Mouse (Mus musculus) lung, postnatal 0 days (tissue): ENCODE results near the gene Frmd6. TPM values are rescaled to one million over a fixed set of nuclear protein-coding genes. Genes with fewer than 3 reads are reported as not detected.
A peak's percentile ranks its signal among the peaks of the same experiment; 100 is the strongest.

Source experiments
- ATAC-seq: fragments of 200-750 bp; cut with Nextera tagmentation; 2 replicates; pipeline ENCODE4 v1.8.0; 2017; ENCODE audit warnings: moderate library complexity
- DNase-seq: peaks from one replicate; pipeline ENCODE4 v3.0.0-alpha.2; 2016; ENCODE audit warnings: low spot score
- H3K27ac ChIP-seq: fragments of 300-500 bp; sonication (generic); 2 replicates; pipeline ENCODE4 v1.5.1; 2014; ENCODE audit warnings: antibody characterized with exemption, mild to moderate bottlenecking, low read length, mixed read lengths
- H3K27me3 ChIP-seq: fragments of 300-500 bp; sonication (generic); replicated peaks from 2 replicates; pipeline ENCODE4 v1.6.1; 2014; ENCODE audit warnings: low read length, mixed read lengths; ENCODE audit not compliant: insufficient read depth
- H3K36me3 ChIP-seq: fragments of 300-500 bp; sonication (generic); 2 replicates; pipeline ENCODE4 v1.6.1; 2014; ENCODE audit warnings: low read length, mixed read lengths; ENCODE audit not compliant: insufficient read depth
- H3K4me1 ChIP-seq: fragments of 300-500 bp; sonication (generic); 2 replicates; pipeline ENCODE4 v1.6.1; 2014; ENCODE audit warnings: antibody characterized with exemption, low read depth, low read length, mixed read lengths; ENCODE audit not compliant: insufficient read depth
- H3K4me2 ChIP-seq: fragments of 300-500 bp; sonication (generic); replicated peaks from 2 replicates; pipeline ENCODE4 v1.6.1; 2014; ENCODE audit warnings: low read depth, mild to moderate bottlenecking, low read length, moderate library complexity, mixed read lengths
- H3K4me3 ChIP-seq: fragments of 300-500 bp; sonication (generic); 2 replicates; pipeline ENCODE4 v1.5.1; 2014; ENCODE audit warnings: low read depth, low read length
- H3K9ac ChIP-seq: fragments of 300-500 bp; sonication (generic); replicated peaks from 2 replicates; pipeline ENCODE4 v1.6.1; 2014; ENCODE audit warnings: low read depth, mild to moderate bottlenecking
- H3K9me3 ChIP-seq: fragments of 300-500 bp; sonication (generic); 2 replicates; pipeline ENCODE4 v1.6.1; 2016; ENCODE audit warnings: low read length, mixed read lengths
- CTCF ChIP-seq: IDR thresholded peaks from 2 replicates; pipeline ENCODE4 v1.5.1; 2016; ENCODE audit warnings: antibody characterized with exemption, mild to moderate bottlenecking
- EP300 ChIP-seq: IDR thresholded peaks from 2 replicates; pipeline ENCODE4 v1.6.1; 2016; ENCODE audit warnings: antibody characterized with exemption, mild to moderate bottlenecking, control low read depth
- WGBS: fragments of 180-500 bp; shearing (Covaris S2); extraction: QIAGEN DNeasy Blood & Tissue Kit; methylation state at CpG from one replicate; pipeline ENCODE4 v1.1.7; 2014; 5-methylcytosine and 5-hydroxymethylcytosine counted together
- polyA plus RNA-seq: library from polyadenylated mRNA; unstranded; fragments of >200 nt; fragmentation: Nextera tagmentation; extraction: Ambion mirVana; gene quantifications from 2 replicates; pipeline ENCODE4 v1.2.1, GENCODE M21; 2015

The Frmd6 gene
- polyA plus RNA-seq, 1 experiment from 2014 or later, result 25.5 TPM

- ATAC-seq, result no peak
- Histone ChIP-seq H3K27me3 (no peaks in the 10 kb centered on the region), H3K4me3 (no peak overlapping the region), H3K9ac (no peak overlapping the region), H3K36me3 (no peaks in the 10 kb centered on the region), H3K4me2 (no peak overlapping the region), H3K9me3 (no peaks in the 10 kb centered on the region), H3K27ac (no peak overlapping the region), H3K4me1 (no peaks in the 10 kb centered on the region)
- 44% methylated on average over 11 of the region's 11 CpGs for WGBS
- TF ChIP-seq EP300 (no peak), CTCF (peak; percentile 77)
- peak; percentile 83 for DNase-seq
Measured at GRCm38 (mm10) chr12:70914387-70914786, 89.1 kb downstream of the Frmd6 start.

GRCm38 (mm10) chr12:70929781-70930180 is 104.5 kb downstream of the Frmd6 start:
- H3K27ac ChIP-seq, result no peak overlapping the region
- no peaks in the 10 kb centered on the region for H3K36me3 ChIP-seq
- ATAC-seq (no peak), DNase-seq (no peak)
- TF ChIP-seq EP300 (no peak), CTCF (no peak)
- H3K27me3 ChIP-seq, result no peaks in the 10 kb centered on the region
- no peak overlapping the region for H3K4me2 ChIP-seq
- H3K9ac ChIP-seq, result no peak overlapping the region
- no peaks in the 10 kb centered on the region for H3K9me3 ChIP-seq
- H3K4me3 ChIP-seq, result no peak overlapping the region
- 74% methylated on average over 4 of the region's 4 CpGs for WGBS
- no peaks in the 10 kb centered on the region for H3K4me1 ChIP-seq

- H3K27me3 ChIP-seq, result no peaks in the 10 kb centered on the region
- peak; percentile 38 for ATAC-seq
- H3K4me2 ChIP-seq, result peak overlapping the region; percentile 72
- WGBS, result 39% methylated on average over 6 of the region's 12 CpGs
- H3K4me3 ChIP-seq, result peak overlapping the region; percentile 93
- no peaks in the 10 kb centered on the region for H3K9me3 ChIP-seq
- peak overlapping the region; percentile 85 for H3K27ac ChIP-seq
- peak overlapping the region; percentile 91 for H3K9ac ChIP-seq
- H3K4me1 ChIP-seq, result no peaks in the 10 kb centered on the region; the same call in 1 of the 2 replicates
- no peak for TF ChIP-seq CTCF
- TF ChIP-seq EP300, result no peak
- no peak for DNase-seq
- no peaks in the 10 kb centered on the region for H3K36me3 ChIP-seq
Measured at GRCm38 (mm10) chr12:70937150-70937549, 111.8 kb downstream of the Frmd6 start.

- ATAC-seq (peak; percentile 98), DNase-seq (peak; percentile 95)
- H3K4me2 ChIP-seq, result peak within 1 kb of the TSS; percentile 72
- H3K9me3 ChIP-seq, result no peaks in the 10 kb centered on the region
- peak within 1 kb of the TSS; percentile 93 for H3K4me3 ChIP-seq
- under 1% methylated on average over 57 of the region's 59 CpGs for WGBS
- no peaks in the 10 kb centered on the region; the same call in 1 of the 2 replicates for H3K4me1 ChIP-seq
- peak within 1 kb of the TSS; percentile 85 for H3K27ac ChIP-seq
- peak within 1 kb of the TSS; percentile 91 for H3K9ac ChIP-seq
- TF ChIP-seq EP300, result no peak
- no peak for TF ChIP-seq CTCF
- no peaks in the 10 kb centered on the region for H3K27me3 ChIP-seq
- no peaks in the 10 kb centered on the region for H3K36me3 ChIP-seq
Measured at GRCm38 (mm10) chr12:70937571-70938384, 112.5 kb downstream of the Frmd6 start, which contains the start of gene Actr10. Gene Actr10 (plus strand): TSS chr12:70937857.

- Histone ChIP-seq H3K4me3 (no peak overlapping the region), H3K4me2 (no peak overlapping the region), H3K9ac (no peak overlapping the region), H3K4me1 (no peaks in the 10 kb centered on the region; the same call in 1 of the 2 replicates), H3K27me3 (no peaks in the 10 kb centered on the region), H3K27ac (no peak overlapping the region), H3K36me3 (peaks cover 7% of the 10 kb centered on the region), H3K9me3 (no peaks in the 10 kb centered on the region)
- TF ChIP-seq CTCF, result no peak
- TF ChIP-seq EP300, result no peak
- ATAC-seq, result no peak
- no peak for DNase-seq
- 94% methylated on average over 7 of the region's 7 CpGs for WGBS
Measured at GRCm38 (mm10) chr12:70940806-70941205, 115.5 kb downstream of the Frmd6 start.

- no peak for TF ChIP-seq CTCF
- TF ChIP-seq EP300, result no peak
- no peak overlapping the region for H3K27ac ChIP-seq
- no peaks in the 10 kb centered on the region for H3K9me3 ChIP-seq
- H3K27me3 ChIP-seq, result no peaks in the 10 kb centered on the region
- ATAC-seq (no peak), DNase-seq (no peak)
- H3K4me2 ChIP-seq, result no peak overlapping the region
- H3K4me1 ChIP-seq, result no peaks in the 10 kb centered on the region
- H3K36me3 ChIP-seq, result peaks cover 7% of the 10 kb centered on the region
- no peak overlapping the region for H3K9ac ChIP-seq
- no peak overlapping the region for H3K4me3 ChIP-seq
- WGBS, result 93% methylated on average over 5 of the region's 5 CpGs
Measured at GRCm38 (mm10) chr12:70944181-70944580, 118.9 kb downstream of the Frmd6 start.
